Mouse (Mus musculus) liver, embryonic 11.5 days (tissue): ENCODE results near the gene Notch1. TPM values are rescaled to one million over a fixed set of nuclear protein-coding genes. Genes with fewer than 3 reads are reported as not detected.

Experiments
- ATAC-seq: fragments of 200-750 bp; cut with Nextera tagmentation; replicated peaks from 2 replicates; pipeline ENCODE4 v1.8.0; 2017; ENCODE audit warnings: moderate number of reproducible peaks, mild to moderate bottlenecking, moderate TSS enrichment, moderate library complexity; ENCODE audit not compliant: low FRiP score
- DNase-seq: peaks from one replicate; pipeline ENCODE4 v3.0.0-alpha.2; 2017; ENCODE audit warnings: low spot score
- H3K27ac ChIP-seq: fragments of 300-500 bp; sonication (generic); 2 replicates; pipeline ENCODE4 v1.5.1; 2014; ENCODE audit warnings: mild to moderate bottlenecking, low read depth, low read length, control low read depth
- H3K27me3 ChIP-seq: fragments of 300-500 bp; sonication (generic); replicated peaks from 2 replicates; pipeline ENCODE4 v1.6.1; 2014; ENCODE audit warnings: low read length, mixed read lengths; ENCODE audit not compliant: control insufficient read depth, insufficient read depth
- H3K36me3 ChIP-seq: fragments of 300-500 bp; sonication (generic); 2 replicates; pipeline ENCODE4 v1.6.1; 2014; ENCODE audit warnings: mild to moderate bottlenecking, low read length, moderate library complexity, mixed read lengths; ENCODE audit not compliant: control insufficient read depth, insufficient read depth
- H3K4me1 ChIP-seq: fragments of 300-500 bp; sonication (generic); replicated peaks from 2 replicates; pipeline ENCODE4 v1.6.1; 2014; ENCODE audit warnings: low read length, mixed read lengths; ENCODE audit not compliant: control insufficient read depth, insufficient read depth
- H3K4me2 ChIP-seq: fragments of 300-500 bp; sonication (generic); 2 replicates; pipeline ENCODE4 v1.6.1; 2014; ENCODE audit warnings: mild to moderate bottlenecking, control low read depth, moderate library complexity
- H3K4me3 ChIP-seq: fragments of 300-500 bp; sonication (generic); 2 replicates; pipeline ENCODE4 v1.5.1; 2014; ENCODE audit warnings: low read depth, low read length, control low read depth
- H3K9ac ChIP-seq: fragments of 300-500 bp; sonication (generic); 2 replicates; pipeline ENCODE4 v1.6.1; 2014; ENCODE audit warnings: low read depth, low read length, control low read depth
- H3K9me3 ChIP-seq: fragments of 300-500 bp; sonication (generic); 2 replicates; pipeline ENCODE4 v1.6.1; 2016; ENCODE audit warnings: low read length, inconsistent platforms, mixed read lengths; ENCODE audit not compliant: control insufficient read depth
- WGBS: fragments of 180-500 bp; shearing (Covaris S2); extraction: QIAGEN DNeasy Blood & Tissue Kit; methylation state at CpG from one replicate; pipeline ENCODE4 v1.1.7; 2014; 5-methylcytosine and 5-hydroxymethylcytosine counted together
- polyA plus RNA-seq: library from polyadenylated mRNA; unstranded; fragments of >200 nt; fragmentation: Nextera tagmentation; extraction: Ambion mirVana; gene quantifications from 2 replicates; pipeline ENCODE4 v1.2.1, GENCODE M21; 2014

Notch1 gene
- 7.1 and 10.5 TPM in 2 replicates for polyA plus RNA-seq

DNA sequence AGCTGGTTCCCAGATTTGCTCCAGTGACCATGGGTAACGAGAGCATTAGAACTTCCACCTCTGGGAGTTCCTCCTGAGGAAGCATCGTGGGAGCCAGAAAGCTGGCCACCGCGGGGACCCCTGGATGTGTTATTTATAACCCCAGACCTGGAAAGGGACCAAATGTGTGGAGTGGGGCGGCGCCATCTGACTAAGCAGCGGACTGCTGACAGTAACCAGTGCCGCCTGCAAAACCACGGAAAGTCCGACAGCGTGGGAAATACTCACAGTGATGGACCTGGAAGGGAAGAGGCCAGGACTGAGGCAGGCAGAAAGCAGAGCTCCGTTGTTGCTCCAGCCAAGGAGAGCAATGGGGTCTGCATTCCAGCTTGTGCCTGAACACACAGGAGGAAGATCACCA lies at the start of gene Notch1:
Gene Notch1, minus strand, starts transcription at position 389 of the 400 bp plus-strand sequence.
- no peaks in the 10 kb centered on the region for H3K9me3 ChIP-seq
- no peak within 1 kb of the TSS for H3K4me2 ChIP-seq
- H3K27ac ChIP-seq, result no peak within 1 kb of the TSS
- peaks cover 9% of the 10 kb centered on the region for H3K4me1 ChIP-seq
- H3K36me3 ChIP-seq, result no peaks in the 10 kb centered on the region
- WGBS, result 30% methylated on average over 12 of the region's 12 CpGs
- no peak for DNase-seq
- H3K9ac ChIP-seq, result no peak within 1 kb of the TSS
- ATAC-seq, result no peak
- no peak within 1 kb of the TSS for H3K4me3 ChIP-seq
- H3K27me3 ChIP-seq, result no peaks in the 10 kb centered on the region

DNA sequence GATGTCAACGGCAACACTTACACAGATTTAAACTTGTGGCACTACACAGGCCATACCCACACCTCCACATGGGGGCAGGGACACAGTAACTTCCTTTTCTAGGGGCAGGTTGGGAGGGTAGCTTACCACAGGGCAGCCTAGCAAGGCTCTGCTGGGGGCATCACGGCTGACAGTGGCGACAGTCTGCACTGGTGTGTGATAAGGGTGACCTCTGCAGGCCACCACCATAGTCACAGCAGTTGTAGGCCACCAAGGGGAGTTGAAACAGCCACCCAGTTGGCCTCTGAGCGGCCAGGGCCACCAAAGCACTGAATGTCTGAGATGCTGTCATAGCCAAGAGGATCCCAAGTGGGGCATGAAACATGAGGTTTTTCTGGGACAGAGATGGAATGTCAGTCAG lies 49.8 kb upstream of the Notch1 start:
- H3K4me1 ChIP-seq, result peaks cover 11% of the 10 kb centered on the region
- H3K36me3 ChIP-seq, result no peaks in the 10 kb centered on the region
- DNase-seq (peak; percentile 47), ATAC-seq (0 out of 2 replicates have a peak, but pooled peaks have one; percentile 44)
- H3K9ac ChIP-seq, result no peak overlapping the region
- H3K4me3 ChIP-seq, result no peak overlapping the region
- H3K4me2 ChIP-seq, result no peak overlapping the region
- no peaks in the 10 kb centered on the region for H3K9me3 ChIP-seq
- H3K27ac ChIP-seq, result no peak overlapping the region
- no peaks in the 10 kb centered on the region for H3K27me3 ChIP-seq
- WGBS, result 8% methylated on average over 4 of the region's 4 CpGs

DNA sequence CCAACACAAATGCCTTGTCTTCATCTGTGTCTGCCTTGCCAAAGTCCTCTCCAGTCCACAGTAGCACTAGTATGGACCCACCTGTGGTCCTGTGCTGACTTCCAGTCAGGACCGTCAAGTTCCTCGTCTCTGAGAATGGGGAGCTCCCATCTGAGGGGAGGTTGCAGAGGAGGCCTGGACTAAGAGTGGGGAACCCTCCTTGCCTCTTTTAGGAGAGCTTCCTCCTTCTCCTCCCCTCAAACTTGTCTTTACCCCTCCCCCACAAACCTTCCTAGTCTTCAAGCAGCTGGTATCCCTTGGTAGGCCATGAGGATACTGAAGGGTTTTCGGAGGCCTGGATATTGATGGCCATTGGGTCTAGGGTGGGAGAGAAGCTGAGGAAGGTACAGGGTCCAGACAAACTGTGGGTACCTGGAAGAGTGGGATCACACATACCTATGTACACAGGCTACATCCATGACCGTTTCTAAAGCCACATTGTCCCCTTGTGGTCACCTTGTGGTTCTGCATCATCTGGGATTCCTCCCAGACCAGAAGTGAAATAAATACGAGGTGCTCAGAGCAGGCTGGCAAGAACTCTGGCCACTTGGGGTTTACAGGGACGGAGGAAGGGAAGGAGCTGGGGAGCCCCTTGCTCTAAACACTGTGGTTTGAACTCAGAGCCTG lies 45.0 kb upstream of the Notch1 start:
- H3K36me3 ChIP-seq, result no peaks in the 10 kb centered on the region
- no peak overlapping the region for H3K4me3 ChIP-seq
- H3K9ac ChIP-seq, result no peak overlapping the region
- H3K4me1 ChIP-seq, result peaks cover 9% of the 10 kb centered on the region
- no peaks in the 10 kb centered on the region for H3K9me3 ChIP-seq
- DNase-seq (no peak), ATAC-seq (0 out of 2 replicates have a peak, but pooled peaks have one; percentile 44)
- H3K27me3 ChIP-seq, result 0 out of 2 replicates have a peak, but pooled peaks cover 2% of the 10 kb centered on the region
- H3K27ac ChIP-seq, result no peak overlapping the region
- H3K4me2 ChIP-seq, result no peak overlapping the region
- 35% methylated on average over 6 of the region's 6 CpGs for WGBS

DNA sequence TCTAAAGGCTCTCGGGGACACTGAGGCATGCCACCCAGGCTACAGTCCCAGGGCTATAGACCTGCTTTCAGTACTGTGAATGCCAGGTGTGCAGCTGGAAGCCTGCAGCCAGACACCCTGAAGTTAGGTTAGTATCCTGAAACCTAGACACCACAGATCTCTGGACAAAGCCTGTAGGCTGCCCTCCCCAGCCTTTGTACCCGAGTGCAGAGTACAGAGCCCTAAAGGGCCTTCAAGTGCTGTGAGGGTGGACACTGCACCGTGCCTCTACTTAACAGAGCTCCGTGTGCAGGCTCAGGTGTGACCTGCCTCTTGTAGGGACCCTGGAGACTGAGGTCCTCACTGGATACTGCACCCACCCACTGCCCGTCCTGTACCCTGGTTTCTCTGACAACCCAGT lies 44.0 kb upstream of the Notch1 start:
- DNase-seq (no peak), ATAC-seq (no peak)
- WGBS, result 81% methylated on average over 5 of the region's 5 CpGs
- H3K4me1 ChIP-seq, result peaks cover 13% of the 10 kb centered on the region
- H3K27ac ChIP-seq, result no peak overlapping the region
- no peaks in the 10 kb centered on the region for H3K36me3 ChIP-seq
- no peaks in the 10 kb centered on the region for H3K9me3 ChIP-seq
- H3K4me2 ChIP-seq, result no peak overlapping the region
- H3K27me3 ChIP-seq, result 0 out of 2 replicates have a peak, but pooled peaks cover 2% of the 10 kb centered on the region
- no peak overlapping the region for H3K9ac ChIP-seq
- no peak overlapping the region for H3K4me3 ChIP-seq

DNA sequence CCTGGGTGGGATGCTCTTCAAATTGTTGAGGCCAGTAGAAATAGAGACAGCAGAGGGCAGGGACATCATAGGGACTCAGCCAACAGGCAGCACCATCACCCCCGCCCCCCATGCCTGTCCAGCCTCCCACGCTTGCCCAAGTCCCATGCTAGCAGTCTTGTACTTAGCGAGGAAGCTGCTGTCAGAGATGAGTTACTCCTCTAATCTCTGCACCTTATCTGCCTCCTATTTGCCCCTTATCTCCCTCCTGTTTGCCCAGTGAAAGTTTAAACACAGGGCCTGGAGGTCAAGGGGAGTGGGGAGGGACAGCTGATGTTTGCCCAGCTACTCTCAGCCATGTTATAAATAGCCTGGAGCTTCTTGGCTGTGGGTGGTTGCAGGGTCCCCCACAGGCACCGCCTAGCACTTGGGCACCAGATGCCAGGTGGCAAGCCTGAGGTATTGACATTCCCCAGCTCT lies 40.1 kb upstream of the Notch1 start:
- no peak overlapping the region for H3K4me2 ChIP-seq
- peak; percentile 65 for ATAC-seq
- 25% methylated on average over 4 of the region's 4 CpGs for WGBS
- DNase-seq, result no peak
- H3K36me3 ChIP-seq, result no peaks in the 10 kb centered on the region
- H3K4me3 ChIP-seq, result no peak overlapping the region
- no peak overlapping the region for H3K9ac ChIP-seq
- 0 out of 2 replicates have a peak, but pooled peaks cover 2% of the 10 kb centered on the region for H3K27me3 ChIP-seq
- no peak overlapping the region for H3K27ac ChIP-seq
- no peaks in the 10 kb centered on the region for H3K9me3 ChIP-seq
- H3K4me1 ChIP-seq, result peaks cover 13% of the 10 kb centered on the region

GRCm38 (mm10) chr2:26555076-26555475 lies 38.6 kb upstream of the Notch1 start:
- Histone ChIP-seq H3K4me3 (no peak overlapping the region), H3K4me1 (peaks cover 14% of the 10 kb centered on the region), H3K9me3 (no peaks in the 10 kb centered on the region), H3K36me3 (no peaks in the 10 kb centered on the region), H3K27ac (no peak overlapping the region), H3K27me3 (0 out of 2 replicates have a peak, but pooled peaks cover under 1% of the 10 kb centered on the region), H3K4me2 (no peak overlapping the region), H3K9ac (no peak overlapping the region)
- ATAC-seq (no peak), DNase-seq (no peak)
- 79% methylated on average over 4 of the region's 4 CpGs for WGBS

- 73% methylated on average over 9 of the region's 9 CpGs for WGBS
- Histone ChIP-seq H3K4me2 (no peak overlapping the region), H3K4me3 (no peak overlapping the region), H3K9ac (no peak overlapping the region), H3K36me3 (no peaks in the 10 kb centered on the region), H3K27ac (no peak overlapping the region), H3K9me3 (no peaks in the 10 kb centered on the region), H3K4me1 (peaks cover 20% of the 10 kb centered on the region), H3K27me3 (no peaks in the 10 kb centered on the region)
- ATAC-seq (no peak), DNase-seq (no peak)
These were observed 37.4 kb upstream of the Notch1 start for GRCm38 (mm10) chr2:26553904-26554303.

DNA sequence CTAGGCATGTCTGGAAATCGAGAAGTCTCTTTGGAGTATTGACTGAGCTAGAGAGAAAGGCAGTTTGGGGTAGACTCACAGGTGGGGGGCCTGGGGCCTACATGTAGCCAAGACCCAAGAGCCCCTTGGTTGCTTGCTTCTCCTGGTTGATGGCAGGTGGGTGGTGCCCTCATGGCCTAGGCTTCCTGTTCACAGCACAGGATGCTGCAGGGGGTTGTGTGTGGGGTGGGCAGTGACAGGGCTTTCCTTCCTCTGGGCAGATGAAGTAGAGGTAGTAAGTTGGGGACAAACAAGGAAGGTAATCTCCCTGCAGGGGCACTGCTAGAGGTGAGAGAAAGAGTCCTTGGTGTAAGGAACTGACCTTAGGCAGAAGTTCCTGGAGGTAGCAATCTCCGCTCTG lies 35.6 kb upstream of the Notch1 start:
- no peak for DNase-seq
- 81% methylated on average over 2 of the region's 2 CpGs for WGBS
- no peaks in the 10 kb centered on the region for H3K36me3 ChIP-seq

DNA sequence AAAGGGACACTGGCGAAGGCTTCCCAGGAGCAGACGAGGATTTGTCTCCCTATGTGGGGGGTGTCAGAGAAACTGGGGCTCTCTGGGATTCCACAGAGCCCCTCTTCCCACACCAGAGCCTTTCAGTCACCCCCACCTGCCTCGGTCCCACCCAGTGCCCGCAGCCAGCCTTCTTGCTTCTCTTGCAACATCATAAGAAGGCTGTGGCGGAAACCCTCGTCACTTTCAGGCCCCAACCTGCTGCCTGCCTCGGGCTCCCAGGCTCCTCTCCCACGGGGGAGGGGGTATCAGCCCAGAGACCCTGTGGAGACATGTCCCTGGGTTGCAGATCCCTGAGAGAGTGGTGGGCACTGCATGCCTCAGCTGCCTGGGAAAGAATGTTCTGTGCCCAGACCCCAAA lies 35.0 kb upstream of the Notch1 start:
- ATAC-seq (no peak), DNase-seq (no peak)
- Histone ChIP-seq H3K36me3 (no peaks in the 10 kb centered on the region), H3K4me3 (no peak overlapping the region), H3K4me2 (no peak overlapping the region), H3K27ac (no peak overlapping the region), H3K4me1 (peaks cover 16% of the 10 kb centered on the region), H3K9ac (no peak overlapping the region), H3K9me3 (no peaks in the 10 kb centered on the region), H3K27me3 (no peaks in the 10 kb centered on the region)
- WGBS, result 60% methylated on average over 8 of the region's 8 CpGs

More for the DNA sequence above, 35.6 kb upstream of the Notch1 start:
- Histone ChIP-seq H3K4me3 (no peak overlapping the region), H3K9ac (no peak overlapping the region), H3K4me2 (no peak overlapping the region), H3K27me3 (no peaks in the 10 kb centered on the region), H3K9me3 (no peaks in the 10 kb centered on the region), H3K27ac (no peak overlapping the region), H3K4me1 (peaks cover 20% of the 10 kb centered on the region)
- ATAC-seq, result no peak
